Mouse (Mus musculus) embryonic facial prominence, embryonic 12.5 days (tissue): ENCODE data around the gene Myo1a. TPM values are rescaled to one million over a fixed set of nuclear protein-coding genes. Genes with fewer than 3 reads are reported as not detected.
"Not testable (repeated sequence)": the region's sequence is repeated elsewhere in the genome, so short reads cannot be mapped to it uniquely, and the experiment has no call there.

Experiments
- ATAC-seq: fragments of 200-750 bp; cut with Nextera tagmentation; 2 replicates; pipeline ENCODE4 v1.8.0; 2017; ENCODE audit not compliant: insufficient number of reproducible peaks, insufficient read depth, low FRiP score, low TSS enrichment
- H3K27ac ChIP-seq: fragments of 300-500 bp; sonication (generic); 2 replicates; pipeline ENCODE4 v1.5.1; 2016; ENCODE audit warnings: mild to moderate bottlenecking
- H3K27me3 ChIP-seq: fragments of 300-500 bp; sonication (generic); 2 replicates; pipeline ENCODE4 v1.6.1; 2016; ENCODE audit warnings: mild to moderate bottlenecking, moderate library complexity
- H3K36me3 ChIP-seq: fragments of 300-500 bp; sonication (generic); 2 replicates; pipeline ENCODE4 v1.6.1; 2016; ENCODE audit warnings: mild to moderate bottlenecking
- H3K4me1 ChIP-seq: fragments of 300-500 bp; sonication (generic); 2 replicates; pipeline ENCODE4 v1.6.1; 2016
- H3K4me2 ChIP-seq: fragments of 300-500 bp; sonication (generic); replicated peaks from 2 replicates; pipeline ENCODE4 v1.6.1; 2016; ENCODE audit warnings: mild to moderate bottlenecking, moderate library complexity
- H3K4me3 ChIP-seq: fragments of 300-500 bp; sonication (generic); 2 replicates; pipeline ENCODE4 v1.5.1; 2016; ENCODE audit warnings: mild to moderate bottlenecking
- H3K9ac ChIP-seq: fragments of 300-500 bp; sonication (generic); 2 replicates; pipeline ENCODE4 v1.6.1; 2016; ENCODE audit warnings: mild to moderate bottlenecking, moderate library complexity
- H3K9me3 ChIP-seq: fragments of 300-500 bp; sonication (generic); 2 replicates; pipeline ENCODE4 v1.6.1; 2016; ENCODE audit warnings: mild to moderate bottlenecking, moderate library complexity
- WGBS: fragments of 180-500 bp; shearing (Covaris S2); methylation state at CpG from one replicate; pipeline ENCODE4 v1.1.7; 2016; 5-methylcytosine and 5-hydroxymethylcytosine counted together
- polyA plus RNA-seq: library from polyadenylated mRNA; unstranded; fragments of >200 nt; fragmentation: Nextera tagmentation; extraction: Ambion mirVana; gene quantifications from 2 replicates; pipeline ENCODE4 v1.2.1, GENCODE M21; 2016

Myo1a gene
- polyA plus RNA-seq, 1 experiment from 2014 or later: 0.58 TPM

DNA sequence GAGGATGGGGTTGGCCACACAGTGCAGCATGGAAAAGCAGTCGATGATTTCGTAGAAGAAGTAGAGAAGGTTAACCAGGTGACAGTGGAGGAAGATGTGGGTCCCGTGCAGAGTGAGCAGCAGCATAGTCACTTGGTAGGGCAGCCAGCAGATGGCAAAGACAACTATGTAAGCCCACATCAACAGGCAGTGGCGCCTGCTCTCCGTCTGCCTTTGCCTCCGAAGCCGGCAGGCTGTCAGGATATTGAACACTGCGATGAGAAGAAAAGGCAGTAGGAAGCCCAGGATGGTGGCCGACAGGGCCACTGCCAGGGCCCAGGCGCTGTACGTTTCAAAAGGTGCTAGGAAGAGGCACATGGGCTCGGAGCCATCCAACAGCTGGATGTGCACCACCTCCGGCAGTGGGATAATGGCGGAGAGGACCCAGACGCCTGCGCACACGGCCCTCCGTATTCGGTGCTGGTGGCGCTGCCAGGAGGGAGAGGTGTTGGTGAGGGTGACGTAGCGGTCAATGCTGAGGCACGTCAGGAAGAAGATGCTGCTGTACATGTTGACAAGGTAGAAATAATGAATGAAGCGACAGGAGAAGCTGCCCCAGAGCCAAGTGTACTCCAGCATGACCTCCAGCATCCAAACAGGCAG is 45.3 kb downstream of the Myo1a start:
- no peaks in the 10 kb centered on the region for H3K9me3 ChIP-seq
- H3K4me1 ChIP-seq: peaks cover 10% of the 10 kb centered on the region; the same call in 1 of the 2 replicates
- WGBS: 56% methylated on average over 24 of the region's 24 CpGs
- H3K9ac ChIP-seq: no peak overlapping the region
- no peak overlapping the region for H3K27ac ChIP-seq
- ATAC-seq: no peak
- H3K27me3 ChIP-seq: no peaks in the 10 kb centered on the region
- H3K4me2 ChIP-seq: peak overlapping the region; percentile 33
- no peak overlapping the region for H3K4me3 ChIP-seq
- peaks cover 30% of the 10 kb centered on the region for H3K36me3 ChIP-seq

DNA sequence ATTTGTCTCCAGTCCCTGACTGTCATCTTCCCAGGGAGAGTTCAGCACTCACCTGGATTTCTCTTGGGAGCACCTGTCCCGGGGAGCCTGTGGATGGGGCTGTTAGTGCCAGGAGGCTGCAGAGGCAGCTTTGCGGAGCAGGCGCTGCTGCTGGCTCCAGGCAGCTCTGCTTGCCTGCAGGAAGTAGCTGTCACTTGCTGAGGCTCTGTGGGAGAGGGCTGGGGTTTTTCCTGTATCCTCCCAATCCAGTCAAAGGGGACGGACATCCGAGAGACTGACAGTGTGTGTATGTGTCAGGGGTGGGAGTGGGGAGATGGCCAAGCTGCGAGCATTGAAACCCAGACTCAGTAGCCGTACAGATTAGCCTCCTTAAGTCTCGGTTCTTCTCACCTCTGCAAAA is 46.6 kb downstream of the Myo1a start, which contains the start of gene Gpr182:
Gene Gpr182 (minus strand): TSS at position 185 of the 400 bp plus-strand sequence.
- no peak within 1 kb of the TSS for H3K27ac ChIP-seq
- no peak within 1 kb of the TSS for H3K4me3 ChIP-seq
- ATAC-seq: no peak
- H3K9me3 ChIP-seq: no peaks in the 10 kb centered on the region
- H3K36me3 ChIP-seq: peaks cover 19% of the 10 kb centered on the region
- no peak within 1 kb of the TSS; the same call in 1 of the 2 replicates for H3K4me2 ChIP-seq
- 45% methylated on average over 8 of the region's 8 CpGs for WGBS
- H3K4me1 ChIP-seq: peaks cover 10% of the 10 kb centered on the region; the same call in 1 of the 2 replicates
- H3K27me3 ChIP-seq: no peaks in the 10 kb centered on the region
- H3K9ac ChIP-seq: no peak within 1 kb of the TSS

DNA sequence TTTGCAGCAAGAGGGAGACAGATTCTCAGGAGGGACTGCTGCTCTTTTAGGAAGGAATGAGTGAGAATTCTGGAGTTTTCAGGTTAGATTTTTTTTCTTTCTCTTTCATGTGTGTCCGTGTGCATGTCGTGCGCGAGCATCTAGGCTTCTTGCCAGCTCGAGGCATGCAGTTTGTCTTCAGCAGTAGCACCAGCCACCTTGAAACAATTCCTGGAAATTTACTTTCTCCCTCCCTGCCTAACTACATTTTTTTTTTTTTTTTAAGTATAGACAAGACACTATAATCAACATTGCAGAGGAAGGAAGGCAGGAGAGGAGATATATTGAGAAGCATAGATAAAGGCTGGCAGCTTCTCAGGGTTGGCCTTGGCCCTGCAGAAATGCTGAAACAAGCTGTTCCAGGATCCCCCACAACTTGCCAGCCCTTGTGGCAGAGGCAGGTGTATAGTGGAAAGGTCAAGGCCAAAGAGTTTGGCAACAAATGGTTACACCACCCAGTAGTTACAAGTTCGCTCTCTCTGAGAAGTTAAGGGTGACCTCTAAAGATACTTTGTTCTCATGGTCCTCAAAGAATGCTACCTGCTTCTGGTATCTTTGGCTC is 49.7 kb downstream of the Myo1a start:
- Histone ChIP-seq H3K4me2 (no peak overlapping the region), H3K9me3 (no peaks in the 10 kb centered on the region), H3K9ac (no peak overlapping the region), H3K4me3 (no peak overlapping the region), H3K27ac (no peak overlapping the region), H3K4me1 (peaks cover 2% of the 10 kb centered on the region; the same call in 1 of the 2 replicates), H3K36me3 (no peaks in the 10 kb centered on the region), H3K27me3 (no peaks in the 10 kb centered on the region)
- ATAC-seq: no peak
- WGBS: 73% methylated on average over 6 of the region's 6 CpGs

DNA sequence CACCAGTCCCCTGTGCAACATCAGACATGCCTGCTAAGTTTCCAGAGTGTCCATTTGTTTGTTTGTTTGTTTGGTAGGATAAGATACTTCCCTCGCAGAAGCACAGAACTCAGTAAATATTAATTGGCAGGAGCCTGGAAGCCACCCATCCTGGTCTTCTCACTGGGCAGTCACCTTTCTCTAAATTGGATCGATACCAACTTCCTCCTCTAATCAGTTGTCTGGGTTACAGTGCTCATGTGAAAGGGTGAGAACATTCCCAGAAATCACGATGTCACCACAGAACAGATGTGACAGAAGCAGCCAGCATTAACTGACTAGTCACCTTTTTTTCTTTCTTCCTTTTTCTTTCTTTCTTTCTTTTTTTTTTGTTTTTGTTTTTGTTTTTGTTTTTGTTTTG is 50.3 kb downstream of the Myo1a start:
- 80% methylated on average over 3 of the region's 3 CpGs for WGBS
- no peak overlapping the region for H3K9ac ChIP-seq
- H3K4me2 ChIP-seq: no peak overlapping the region

DNA sequence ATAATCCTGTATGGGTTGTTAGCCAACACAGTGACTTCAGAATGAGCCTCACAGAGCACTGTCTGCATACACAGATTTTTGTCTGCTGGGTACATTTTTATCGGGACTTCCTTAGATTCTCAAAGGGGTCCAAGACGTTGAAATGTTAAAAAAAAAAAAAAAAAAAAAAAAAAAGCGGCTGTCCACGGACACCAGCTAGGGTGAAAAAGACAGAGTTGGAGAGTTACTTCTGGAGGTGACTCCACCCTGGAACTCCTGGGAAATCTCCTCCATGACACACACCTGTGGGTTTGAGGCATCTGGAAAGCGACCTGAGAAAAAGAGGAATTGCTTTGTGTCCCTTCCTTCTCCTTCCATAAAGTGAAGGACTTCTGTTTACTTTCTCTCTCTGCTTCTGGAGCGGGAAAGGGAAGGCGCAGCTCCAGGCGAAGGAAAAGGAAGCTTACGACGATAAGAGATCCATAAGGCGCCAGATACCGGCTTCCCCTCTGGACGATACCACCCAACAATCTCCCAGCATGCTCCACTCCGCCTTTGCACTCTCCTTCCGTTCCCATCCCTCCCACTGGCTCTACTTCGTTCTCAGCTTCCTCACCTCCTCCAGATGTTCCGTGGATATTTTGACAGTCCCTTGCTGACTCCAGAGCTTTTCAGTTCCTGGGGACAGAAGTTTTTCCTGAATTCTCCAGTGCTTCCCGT is 50.9 kb downstream of the Myo1a start:
- Histone ChIP-seq H3K4me1 (no peaks in the 10 kb centered on the region), H3K27ac (no peak overlapping the region), H3K4me2 (peak overlapping the region; percentile 37), H3K9me3 (no peaks in the 10 kb centered on the region), H3K4me3 (0 out of 2 replicates have a peak overlapping the region, but pooled peaks have one; percentile 8), H3K9ac (no peak overlapping the region), H3K27me3 (no peaks in the 10 kb centered on the region), H3K36me3 (no peaks in the 10 kb centered on the region)
- ATAC-seq: no peak
- WGBS: 47% methylated on average over 18 of the region's 18 CpGs

More for the DNA sequence above, 50.3 kb downstream of the Myo1a start:
- Histone ChIP-seq H3K4me3 (no peak overlapping the region), H3K27me3 (no peaks in the 10 kb centered on the region), H3K9me3 (no peaks in the 10 kb centered on the region), H3K4me1 (no peaks in the 10 kb centered on the region), H3K36me3 (no peaks in the 10 kb centered on the region), H3K27ac (no peak overlapping the region)
- ATAC-seq: no peak

DNA sequence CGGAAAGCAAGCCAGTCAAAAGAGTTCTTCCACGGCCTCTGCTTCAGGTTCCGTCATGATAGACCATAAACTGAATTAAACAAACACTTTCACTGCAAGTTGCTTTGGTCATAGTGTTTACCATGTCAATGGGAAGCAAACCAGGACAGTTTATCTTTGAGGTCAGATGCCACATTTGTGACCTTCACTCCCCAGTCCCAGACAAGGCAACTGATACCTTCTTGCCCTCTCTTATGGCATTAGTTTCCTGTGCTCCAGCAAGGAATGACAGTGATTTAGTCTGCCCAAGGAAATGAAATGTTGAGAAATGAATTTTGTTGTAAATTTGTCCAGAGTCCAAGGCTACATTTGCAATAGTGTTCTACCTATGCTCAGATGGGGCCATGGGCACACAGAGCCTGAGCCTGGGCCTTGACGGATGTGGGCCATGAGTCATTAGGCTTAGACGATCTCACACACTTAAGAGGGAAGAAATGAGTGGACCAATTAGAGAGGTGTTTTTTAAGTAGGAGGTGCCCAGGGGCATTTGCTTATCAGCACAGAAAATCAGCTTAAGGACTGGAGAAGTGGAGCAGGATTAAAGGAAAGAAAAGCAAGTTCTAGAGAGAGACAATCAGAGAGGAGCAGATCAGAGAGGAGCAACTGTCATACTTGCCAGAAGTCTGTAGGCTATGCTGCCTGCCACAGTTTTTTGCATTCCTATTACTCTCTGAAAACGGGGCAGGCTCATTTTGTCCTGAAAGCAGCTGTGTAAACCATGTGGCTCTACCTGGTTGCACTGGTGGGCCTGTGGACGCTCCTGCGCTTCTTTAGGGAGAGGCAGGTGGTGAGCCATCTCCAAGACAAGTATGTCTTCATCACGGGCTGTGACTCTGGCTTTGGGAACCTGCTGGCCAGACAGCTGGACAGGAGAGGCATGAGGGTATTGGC is 54.5 kb downstream of the Myo1a start, which contains the start of the genes Rdh1 and Rdh16f1:
Gene Rdh1 (plus strand): TSS at position 541 of the 930 bp plus-strand sequence.
Gene Rdh16f1 (plus strand): TSS at position 607 of the 930 bp plus-strand sequence.
- H3K27ac ChIP-seq: no peak within 1 kb of the TSS
- no peaks in the 10 kb centered on the region for H3K36me3 ChIP-seq
- no peak within 1 kb of the TSS for H3K4me2 ChIP-seq
- H3K9me3 ChIP-seq: no peaks in the 10 kb centered on the region
- 70% methylated on average over 9 of the region's 9 CpGs for WGBS
- H3K27me3 ChIP-seq: no peaks in the 10 kb centered on the region
- H3K4me1 ChIP-seq: no peaks in the 10 kb centered on the region
- no peak within 1 kb of the TSS for H3K9ac ChIP-seq
- H3K4me3 ChIP-seq: no peak within 1 kb of the TSS
- ATAC-seq: no peak

DNA sequence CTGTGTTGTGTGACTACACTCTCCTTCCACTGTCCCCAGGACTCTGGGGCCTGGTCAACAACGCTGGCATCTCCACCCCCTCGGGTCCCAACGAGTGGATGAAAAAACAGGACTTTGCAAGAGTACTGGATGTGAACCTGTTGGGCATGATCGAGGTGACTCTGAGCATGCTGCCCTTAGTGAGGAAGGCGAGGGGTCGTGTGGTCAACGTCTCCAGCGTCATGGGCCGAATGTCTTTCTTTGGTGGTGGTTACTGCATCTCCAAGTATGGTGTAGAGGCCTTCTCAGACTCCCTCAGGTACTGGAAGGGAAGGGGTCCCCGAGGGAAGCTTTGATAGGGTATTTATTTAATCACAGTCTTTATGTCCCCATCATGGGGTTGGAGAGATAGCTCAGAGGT is 58.0 kb downstream of the Myo1a start:
- H3K4me1 ChIP-seq, H3K27me3 ChIP-seq, H3K27ac ChIP-seq, ATAC-seq, H3K36me3 ChIP-seq, H3K9me3 ChIP-seq, H3K9ac ChIP-seq, H3K4me3 ChIP-seq, H3K4me2 ChIP-seq: not testable (repeated sequence)
- 86% methylated on average over 10 of the region's 10 CpGs for WGBS

DNA sequence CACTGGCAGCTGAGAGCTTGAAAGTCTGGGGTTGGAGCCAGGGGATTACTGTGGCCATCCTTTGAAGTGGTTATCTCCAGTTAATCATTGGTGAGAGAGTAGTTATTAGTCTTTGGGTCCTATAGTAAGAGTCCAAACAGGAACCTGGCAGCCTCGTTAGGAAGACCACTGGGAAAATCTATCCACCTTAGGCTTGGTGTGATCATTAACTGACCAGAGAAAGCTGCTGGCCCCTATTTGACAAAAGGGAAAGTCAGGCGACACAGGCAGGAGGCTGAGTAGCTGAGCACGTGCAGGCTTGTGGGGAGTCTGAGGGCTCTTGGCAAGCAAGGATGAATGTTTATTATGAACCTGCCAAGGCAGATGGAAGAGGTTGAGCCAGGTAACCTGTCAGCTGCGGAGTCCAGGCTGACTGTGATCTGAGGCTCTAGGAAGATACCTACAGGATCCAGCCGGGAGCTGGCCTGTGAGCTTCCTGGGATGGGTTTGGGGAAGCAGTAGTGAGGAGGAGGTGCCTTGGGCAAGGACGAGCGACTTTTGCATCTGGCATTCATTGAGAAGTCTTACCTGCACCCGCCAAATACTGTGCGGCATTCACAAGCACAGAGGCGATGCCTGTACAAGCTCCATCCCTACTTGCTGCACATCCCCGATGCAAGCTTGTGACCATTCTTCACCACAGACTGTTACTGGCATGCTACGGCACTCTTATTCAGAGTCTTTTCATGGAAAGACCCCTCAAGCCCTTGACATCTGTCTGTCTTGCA is 59.1 kb downstream of the Myo1a start:
- Histone ChIP-seq H3K4me1 (no peaks in the 10 kb centered on the region), H3K9ac (no peak overlapping the region), H3K36me3 (no peaks in the 10 kb centered on the region), H3K27ac (no peak overlapping the region), H3K27me3 (no peaks in the 10 kb centered on the region), H3K4me2 (no peak overlapping the region), H3K9me3 (no peaks in the 10 kb centered on the region), H3K4me3 (no peak overlapping the region)
- ATAC-seq: no peak
- 63% methylated on average over 12 of the region's 12 CpGs for WGBS

DNA sequence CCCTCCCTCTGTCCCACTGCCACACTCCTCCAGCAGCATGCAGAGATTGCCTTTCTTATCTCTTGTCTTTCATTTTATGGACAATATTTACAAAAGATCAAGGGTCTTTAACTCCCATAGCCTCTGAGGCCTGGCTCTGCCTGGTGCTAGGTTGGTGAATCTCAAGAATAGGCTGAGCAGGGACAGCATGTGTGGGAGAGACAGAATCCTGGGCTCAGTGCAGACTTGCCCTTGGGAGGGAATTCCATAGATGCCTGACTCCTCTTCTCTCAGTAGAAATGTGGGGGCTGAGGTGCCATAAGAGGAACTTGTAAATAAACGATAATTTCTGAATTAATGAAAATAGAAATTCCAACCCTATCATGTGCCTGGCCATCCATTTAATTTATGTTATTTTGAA is 61.6 kb downstream of the Myo1a start:
- Histone ChIP-seq H3K27me3 (no peaks in the 10 kb centered on the region), H3K4me2 (no peak overlapping the region), H3K9me3 (no peaks in the 10 kb centered on the region), H3K27ac (no peak overlapping the region), H3K4me3 (no peak overlapping the region), H3K9ac (no peak overlapping the region), H3K36me3 (no peaks in the 10 kb centered on the region), H3K4me1 (no peaks in the 10 kb centered on the region)
- 90% methylated on average over 1 of the region's 1 CpGs for WGBS
- ATAC-seq: no peak
